In the genomic region with DNA sequence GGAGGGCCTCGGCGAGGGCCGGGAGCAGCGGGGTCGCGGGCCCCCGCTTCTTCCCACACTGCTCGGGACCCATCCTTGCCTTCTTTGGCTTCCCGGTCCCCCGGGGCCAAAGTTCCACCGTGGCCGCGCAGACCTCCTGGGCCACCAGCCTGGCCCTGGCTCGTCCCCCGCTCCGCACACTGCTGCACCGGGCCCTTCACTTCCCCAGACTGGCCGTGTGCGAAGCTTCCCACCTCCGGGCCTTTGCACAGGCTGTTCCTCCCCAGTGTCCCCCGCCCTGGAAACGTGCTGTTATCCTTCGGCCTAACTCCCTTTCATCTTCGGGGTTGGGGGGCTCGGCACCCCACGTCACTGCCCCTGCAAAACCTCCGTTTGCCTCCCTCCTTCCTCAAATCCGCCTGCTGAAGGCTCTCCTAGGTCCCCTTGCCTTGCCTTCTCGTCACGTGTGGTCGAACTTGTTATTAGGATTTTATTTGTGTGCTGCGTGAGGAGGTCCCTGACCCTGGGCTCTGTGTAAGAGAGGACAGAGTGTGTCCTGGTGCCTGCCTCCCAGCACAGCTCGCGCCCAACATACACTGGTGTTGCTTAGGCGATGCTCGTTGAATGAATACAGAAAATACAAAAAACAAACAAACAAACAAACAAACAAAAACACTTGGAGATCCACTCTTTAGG, we compare ENCODE assay signal across 9 mouse cellular contexts. TPM values are rescaled to one million over a fixed set of nuclear protein-coding genes. Genes with fewer than 3 reads are reported as not detected.
DNase-seq lines count a peak whose midpoint lies in the region; ATAC-seq and TF ChIP-seq lines count a peak whose summit lies in the region.
"Had no signal": no experiment of that assay in that cellular context is flagged by ENCODE, and none has a peak within 500 bp of the region (broad histone marks: within the 10 kb centered on the region; RNA-seq: fewer than 3 reads in every experiment).

No protein-coding gene starts in this region.

- H3K4me3 ChIP-seq in bone marrow, adult 2 months (replicated peaks; ENCODE audit: control insufficient read depth, low read depth, low read length): peak overlapping the region; percentile 67
- H3K4me3 ChIP-seq in forebrain, embryonic 11.5 days (ENCODE audit: low read depth, low read length): peak overlapping the region; percentile 86
- H3K4me3 ChIP-seq in stomach, embryonic 15.5 days (replicated peaks): peak overlapping the region; percentile 76

- under 1% methylated on average over 36 of the region's 36 CpGs for WGBS in bone marrow, adult 2 months
- 3% methylated on average over 28 of the region's 36 CpGs for WGBS in forebrain, embryonic 11.5 days
- WGBS in stomach, embryonic 15.5 days: under 1% methylated on average over 33 of the region's 36 CpGs

- TF ChIP-seq CTCF in bone marrow, adult 2 months (IDR thresholded peaks at IDR 0.05; ENCODE audit: control insufficient read depth, insufficient read depth, low read length): no peak

- peak; percentile 47 for DNase-seq in right cerebral cortex, postnatal 4 days
- DNase-seq in right cerebral cortex, postnatal 14 days: no peak
- DNase-seq in forebrain, embryonic 11.5 days (ENCODE audit: low spot score): peak; percentile 70
- peak; percentile 36 to 43 for DNase-seq in kidney, adult 8-10 months
- DNase-seq in yolk sac, embryonic 10.5 days (ENCODE audit: low spot score): no peak

- peaks cover 22% of the 10 kb centered on the region for H3K27me3 ChIP-seq in forebrain, embryonic 11.5 days (ENCODE audit: control insufficient read depth, insufficient read depth, low read length)
- peaks cover 30% of the 10 kb centered on the region for H3K27me3 ChIP-seq in stomach, embryonic 15.5 days (replicated peaks)

- H3K4me2 ChIP-seq in forebrain, embryonic 11.5 days (ENCODE audit: low read depth, low read length, severe bottlenecking): peak overlapping the region; percentile 62
- peak overlapping the region; percentile 85 for H3K4me2 ChIP-seq in stomach, embryonic 15.5 days

- H3K36me3 ChIP-seq in forebrain, embryonic 11.5 days (ENCODE audit: control insufficient read depth, insufficient read depth, low read length): peaks cover 1% of the 10 kb centered on the region; the same call in 1 of the 2 replicates
- H3K36me3 ChIP-seq in stomach, embryonic 15.5 days: peaks cover 4% of the 10 kb centered on the region; the same call in 1 of the 2 replicates

- peak overlapping the region; percentile 34; the same call in 1 of the 2 replicates for H3K27ac ChIP-seq in bone marrow, adult 2 months (ENCODE audit: control insufficient read depth, insufficient read depth, low read depth, low read length, poor library complexity)
- H3K27ac ChIP-seq in forebrain, embryonic 11.5 days (ENCODE audit: low read depth, low read length): no peak overlapping the region
- H3K27ac ChIP-seq in stomach, embryonic 15.5 days: peak overlapping the region; percentile 13; the same call in 1 of the 2 replicates

- peak; percentile 74 for ATAC-seq in forebrain, embryonic 11.5 days (replicated peaks; ENCODE audit: low FRiP score)
- ATAC-seq in megakaryocyte, adult 5-6 weeks (ENCODE audit: poor library complexity, severe bottlenecking): peak; percentile 37
- peak; percentile 19; the same call in 1 of the 2 replicates for ATAC-seq in stomach, embryonic 15.5 days (ENCODE audit: insufficient read depth, low FRiP score, low read depth)

- H3K9me3 ChIP-seq in forebrain, embryonic 11.5 days (ENCODE audit: control insufficient read depth, low read length): no peaks in the 10 kb centered on the region
- H3K9me3 ChIP-seq in stomach, embryonic 15.5 days: no peaks in the 10 kb centered on the region

- H3K9ac ChIP-seq in forebrain, embryonic 11.5 days (ENCODE audit: low read length): peak overlapping the region; percentile 92
- H3K9ac ChIP-seq in stomach, embryonic 15.5 days: peak overlapping the region; percentile 83

- TF ChIP-seq POLR2A in bone marrow, adult 2 months (IDR thresholded peaks at IDR 0.05; ENCODE audit: borderline replicate concordance, control insufficient read depth, low read depth, low read length): peak; percentile 12; the same call in 1 of the 2 replicates

- peaks cover 3% of the 10 kb centered on the region for H3K4me1 ChIP-seq in bone marrow, adult 2 months (ENCODE audit: control insufficient read depth, insufficient read depth, low read length)
- 0 out of 2 replicates have a peak, but pooled peaks cover 2% of the 10 kb centered on the region for H3K4me1 ChIP-seq in forebrain, embryonic 11.5 days (replicated peaks; ENCODE audit: control insufficient read depth, insufficient read depth, low read length)
- H3K4me1 ChIP-seq in stomach, embryonic 15.5 days: peaks cover 25% of the 10 kb centered on the region

RNA-seq across cellular contexts. Expression of a gene that starts 0.5 kb away (rescaled TPM):
- polyA plus RNA-seq in bone marrow, adult 2 months (2011; ENCODE audit: insufficient read depth, insufficient read length, low replicate concordance, missing spikeins): 34.3 and 108 TPM in 2 replicates
- 31.0 and 39.7 TPM in 2 replicates for polyA plus RNA-seq in forebrain, embryonic 11.5 days (2014; fragmentation: Nextera tagmentation; extraction: Ambion mirVana)
- total RNA-seq in megakaryocyte, adult 5-6 weeks (2015): 48.4 and 54.7 TPM in 2 replicates
- 26.6 and 30.4 TPM in 2 replicates for total RNA-seq in megakaryocyte, adult 5-6 weeks (2017)
- polyA plus RNA-seq in stomach, embryonic 15.5 days (2015; fragmentation: Nextera tagmentation; extraction: Ambion mirVana): 28.1 and 32.3 TPM in 2 replicates

RNA-seq across cellular contexts. Expression of a gene that starts 1.4 kb away (rescaled TPM):
- not detected in 2 replicates for polyA plus RNA-seq in bone marrow, adult 2 months (2011; ENCODE audit: insufficient read depth, insufficient read length, low replicate concordance, missing spikeins)
- polyA plus RNA-seq in forebrain, embryonic 11.5 days (2014; fragmentation: Nextera tagmentation; extraction: Ambion mirVana): not detected in 2 replicates
- not detected in 2 replicates for total RNA-seq in megakaryocyte, adult 5-6 weeks (2015)
- total RNA-seq in megakaryocyte, adult 5-6 weeks (2017): not detected in 2 replicates
- polyA plus RNA-seq in stomach, embryonic 15.5 days (2015; fragmentation: Nextera tagmentation; extraction: Ambion mirVana): 30.2 and 32.7 TPM in 2 replicates

RNA-seq across cellular contexts. Expression of a gene that starts 20.9 kb away (rescaled TPM):
- 6.8 and 7.3 TPM in 2 replicates for polyA plus RNA-seq in bone marrow, adult 2 months (2011; ENCODE audit: insufficient read depth, insufficient read length, low replicate concordance, missing spikeins)
- polyA plus RNA-seq in forebrain, embryonic 11.5 days (2014; fragmentation: Nextera tagmentation; extraction: Ambion mirVana): 31.6 and 39.4 TPM in 2 replicates
- total RNA-seq in megakaryocyte, adult 5-6 weeks (2015): 11.4 and 14.5 TPM in 2 replicates
- total RNA-seq in megakaryocyte, adult 5-6 weeks (2017): 6.9 and 8.2 TPM in 2 replicates
- polyA plus RNA-seq in stomach, embryonic 15.5 days (2015; fragmentation: Nextera tagmentation; extraction: Ambion mirVana): 23.5 and 28.0 TPM in 2 replicates

RNA-seq across cellular contexts. Expression of a gene that starts 29.8 kb away (rescaled TPM):
- polyA plus RNA-seq in bone marrow, adult 2 months (2011; ENCODE audit: insufficient read depth, insufficient read length, low replicate concordance, missing spikeins): not detected in 2 replicates
- polyA plus RNA-seq in forebrain, embryonic 11.5 days (2014; fragmentation: Nextera tagmentation; extraction: Ambion mirVana): not detected in 2 replicates
- not detected in 2 replicates for total RNA-seq in megakaryocyte, adult 5-6 weeks (2015)
- total RNA-seq in megakaryocyte, adult 5-6 weeks (2017): not detected in 2 replicates
- polyA plus RNA-seq in stomach, embryonic 15.5 days (2015; fragmentation: Nextera tagmentation; extraction: Ambion mirVana): not detected in 2 replicates
- total RNA-seq: hematopoietic stem cell, adult 5-6 weeks had no signal

RNA-seq across cellular contexts. Expression of a gene that starts 33.7 kb away (rescaled TPM):
- polyA plus RNA-seq in bone marrow, adult 2 months (2011; ENCODE audit: insufficient read depth, insufficient read length, low replicate concordance, missing spikeins): 0.83 and 1.1 TPM in 2 replicates
- polyA plus RNA-seq in forebrain, embryonic 11.5 days (2014; fragmentation: Nextera tagmentation; extraction: Ambion mirVana): 4.6 and 4.7 TPM in 2 replicates
- 0.25 TPM in 1 of 2 replicates, not detected in the other for total RNA-seq in megakaryocyte, adult 5-6 weeks (2015)
- 0.15 and 0.24 TPM in 2 replicates for total RNA-seq in megakaryocyte, adult 5-6 weeks (2017)
- polyA plus RNA-seq in stomach, embryonic 15.5 days (2015; fragmentation: Nextera tagmentation; extraction: Ambion mirVana): 2.8 and 3.7 TPM in 2 replicates

Comparison
In these comparisons a context has a peak if more than half of its experiments do, and no peak if none do; other contexts are left out.
1. DNase-seq: peak in right cerebral cortex, postnatal 4 days (single experiment), forebrain, embryonic 11.5 days (single experiment) and kidney, adult 8-10 months (2 of 2); none in right cerebral cortex, postnatal 14 days (single experiment) and yolk sac, embryonic 10.5 days (single experiment).
2. ATAC-seq: peak in every context shown above with its lines; median percentile 74 in forebrain, embryonic 11.5 days; 37 in megakaryocyte, adult 5-6 weeks; 19 in stomach, embryonic 15.5 days.
3. RNA of a gene that starts 1.4 kb away (polyA plus RNA-seq): 30.2 to 32.7 TPM in stomach, embryonic 15.5 days; not detected in bone marrow, adult 2 months and not detected in forebrain, embryonic 11.5 days; every median in the first group is over 10 times any median in the second.
4. Peak in every context shown above with its lines, with median percentiles within 50 percentile points of each other: H3K4me3 ChIP-seq.